23 mouse cellular contexts compared by ENCODE assay signal in the genomic region with DNA sequence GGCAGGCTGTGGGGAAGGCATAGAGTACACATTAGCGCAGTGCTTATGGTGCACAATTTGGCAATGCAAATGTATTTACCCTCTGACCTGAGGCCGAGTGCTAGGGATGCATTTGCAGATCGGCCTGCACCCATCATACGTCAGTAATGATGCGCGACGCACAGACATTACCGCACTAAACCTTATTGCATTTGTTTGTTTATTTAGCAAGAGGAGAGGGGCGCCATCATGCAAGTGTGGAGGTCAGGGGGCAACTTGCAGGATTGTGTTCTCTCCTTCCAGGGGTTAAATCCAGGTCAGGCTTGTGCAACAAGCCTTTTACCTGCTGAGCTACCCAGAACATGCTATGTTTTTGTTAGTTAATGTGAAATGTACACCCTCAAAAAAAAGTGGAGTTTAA.
DNase-seq lines count a peak whose midpoint lies in the region; ATAC-seq and TF ChIP-seq lines count a peak whose summit lies in the region.
"Had no signal": no experiment of that assay in that cellular context is flagged by ENCODE, and none has a peak within 500 bp of the region (broad histone marks: within the 10 kb centered on the region; RNA-seq: fewer than 3 reads in every experiment).

No protein-coding gene starts in this region.

- H3K4me3 ChIP-seq in liver, adult 2 months (ENCODE audit: insufficient read depth, low read depth, low read length), result no peak overlapping the region
- H3K4me3 ChIP-seq in liver, embryonic 11.5 days (ENCODE audit: low read depth, low read length), result no peak overlapping the region
- H3K4me3 ChIP-seq in liver, postnatal 0 days (ENCODE audit: low read depth, low read length), result no peak overlapping the region
- H3K4me3 ChIP-seq in gastrocnemius, adult 2 months, result no peak overlapping the region
- H3K4me3 ChIP-seq: embryonic facial prominence, embryonic 12.5 days; embryonic facial prominence, embryonic 15.5 days; hindbrain, embryonic 10.5 days; hindbrain, embryonic 13.5 days; intestine, embryonic 15.5 days had no signal

- intact Hi-C loops in gastrocnemius, adult 2 months (cut with DNase I), result no loop called here

- H3K4me2 ChIP-seq in liver, embryonic 11.5 days, result no peak overlapping the region
- H3K4me2 ChIP-seq in liver, postnatal 0 days (ENCODE audit: low read depth, low read length), result no peak overlapping the region
- H3K4me2 ChIP-seq: embryonic facial prominence, embryonic 12.5 days; embryonic facial prominence, embryonic 15.5 days; heart, embryonic 11.5 days; hindbrain, embryonic 13.5 days; intestine, embryonic 15.5 days had no signal

- no peaks in the 10 kb centered on the region for H3K4me1 ChIP-seq in liver, adult 2 months (ENCODE audit: control insufficient read depth, insufficient read depth, low read length)
- peaks cover 10% of the 10 kb centered on the region for H3K4me1 ChIP-seq in liver, embryonic 11.5 days (replicated peaks; ENCODE audit: control insufficient read depth, insufficient read depth, low read length)
- peaks cover 5% of the 10 kb centered on the region; the same call in 1 of the 2 replicates for H3K4me1 ChIP-seq in liver, postnatal 0 days (ENCODE audit: insufficient read depth)
- H3K4me1 ChIP-seq: intestine, embryonic 15.5 days had no signal

- ATAC-seq in liver, embryonic 11.5 days (replicated peaks; ENCODE audit: low FRiP score), result no peak
- peak; percentile 75 for ATAC-seq in liver, postnatal 0 days
- ATAC-seq: CD4-positive, CD25-positive, alpha-beta regulatory T cell, adult 4 months; forebrain, embryonic 14.5 days; forebrain, postnatal 0 days; hindbrain, embryonic 16.5 days; intestine, embryonic 15.5 days had no signal

- no peaks in the 10 kb centered on the region for H3K27me3 ChIP-seq in liver, adult 2 months (ENCODE audit: control insufficient read depth, insufficient read depth, low read length)
- H3K27me3 ChIP-seq in liver, embryonic 11.5 days (replicated peaks; ENCODE audit: control insufficient read depth, insufficient read depth, low read length), result no peaks in the 10 kb centered on the region
- no peaks in the 10 kb centered on the region for H3K27me3 ChIP-seq in liver, postnatal 0 days (ENCODE audit: insufficient read depth, low read length)
- H3K27me3 ChIP-seq: embryonic facial prominence, embryonic 12.5 days; embryonic facial prominence, embryonic 15.5 days; hindbrain, embryonic 13.5 days; intestine, embryonic 15.5 days had no signal

- 54% methylated on average over 9 of the region's 9 CpGs for WGBS in liver, adult 2 months
- 75% methylated on average over 9 of the region's 9 CpGs for WGBS in liver, embryonic 11.5 days
- 70% methylated on average over 9 of the region's 9 CpGs for WGBS in liver, postnatal 0 days (ENCODE audit: insufficient replicate concordance)

- peak; percentile 15 for DNase-seq in liver, adult 2 months (ENCODE audit: extremely low read depth, low read depth, low spot score)
- DNase-seq in liver, embryonic 11.5 days (ENCODE audit: low spot score), result no peak
- peak; percentile 29 for DNase-seq in embryo, embryonic 9.5 days (ENCODE audit: extremely low spot score)
- DNase-seq in liver, postnatal 0 days, result no peak
- DNase-seq in yolk sac, embryonic 10.5 days (ENCODE audit: low spot score), result peak; percentile 52
- DNase-seq in gastrocnemius, adult 2 months, result no peak
- no peak for DNase-seq in natural killer cell, adult 2 months (ENCODE audit: low spot score in 2 of 2)
- DNase-seq: adrenal gland, adult 2 months; adrenal gland, postnatal 14 days; cerebellum, adult 11-12 months; cerebellum, adult 8-10 months; cerebellum, postnatal 36 days; forebrain, postnatal 0 days; gastrocnemius, postnatal 36 days had no signal

- no peaks in the 10 kb centered on the region for H3K79me2 ChIP-seq in liver, adult 2 months (ENCODE audit: control insufficient read depth, insufficient read depth, low read length)

- TF ChIP-seq POLR2A in liver, adult 2 months (IDR thresholded peaks at IDR 0.05; ENCODE audit: extremely low read depth, insufficient read depth, low read length), result no peak

- no peak overlapping the region for H3K9ac ChIP-seq in liver, adult 2 months (ENCODE audit: low read depth, low read length)
- no peak overlapping the region for H3K9ac ChIP-seq in liver, embryonic 11.5 days (ENCODE audit: low read depth, low read length)
- no peak overlapping the region for H3K9ac ChIP-seq in liver, postnatal 0 days (replicated peaks)
- H3K9ac ChIP-seq: embryonic facial prominence, embryonic 12.5 days; embryonic facial prominence, embryonic 15.5 days; forebrain, postnatal 0 days; hindbrain, embryonic 13.5 days; intestine, embryonic 15.5 days had no signal

- H3K27ac ChIP-seq in liver, adult 2 months (replicated peaks; ENCODE audit: insufficient read depth, low read depth, low read length), result no peak overlapping the region
- no peak overlapping the region for H3K27ac ChIP-seq in liver, embryonic 11.5 days (ENCODE audit: low read depth, low read length)
- no peak overlapping the region for H3K27ac ChIP-seq in liver, postnatal 0 days (ENCODE audit: low read depth)
- H3K27ac ChIP-seq in gastrocnemius, adult 2 months, result no peak overlapping the region
- H3K27ac ChIP-seq: embryonic facial prominence, embryonic 12.5 days; embryonic facial prominence, embryonic 15.5 days; hindbrain, embryonic 10.5 days; hindbrain, embryonic 13.5 days; intestine, embryonic 15.5 days had no signal

- H3K9me3 ChIP-seq in liver, embryonic 11.5 days (ENCODE audit: control insufficient read depth, low read length), result no peaks in the 10 kb centered on the region
- no peaks in the 10 kb centered on the region for H3K9me3 ChIP-seq in liver, postnatal 0 days (ENCODE audit: low read length)
- H3K9me3 ChIP-seq: embryonic facial prominence, embryonic 12.5 days; embryonic facial prominence, embryonic 15.5 days; hindbrain, embryonic 10.5 days; hindbrain, embryonic 13.5 days; intestine, embryonic 15.5 days had no signal

- peaks cover 4% of the 10 kb centered on the region; the same call in 1 of the 2 replicates for H3K36me3 ChIP-seq in liver, adult 2 months (ENCODE audit: control insufficient read depth, insufficient read depth, low read length)
- peaks cover 4% of the 10 kb centered on the region for H3K36me3 ChIP-seq in liver, embryonic 11.5 days (ENCODE audit: control insufficient read depth, insufficient read depth, low read length)
- H3K36me3 ChIP-seq in liver, postnatal 0 days (replicated peaks; ENCODE audit: insufficient read depth, low read length), result peaks cover 16% of the 10 kb centered on the region
- H3K36me3 ChIP-seq: intestine, embryonic 15.5 days had no signal

- TF ChIP-seq EP300 in liver, postnatal 0 days (IDR thresholded peaks at IDR 0.05; ENCODE audit: low read depth), result no peak

- TF ChIP-seq CTCF in liver, adult 2 months (IDR thresholded peaks at IDR 0.05; ENCODE audit: low read depth, low read length), result no peak
- TF ChIP-seq CTCF in liver, postnatal 0 days (IDR thresholded peaks at IDR 0.05; ENCODE audit: low read depth), result no peak
- no peak for TF ChIP-seq CTCF in gastrocnemius, adult 2 months (IDR thresholded peaks at IDR 0.05)

Comparison
In these comparisons a context has a peak if more than half of its experiments do, and no peak if none do; other contexts are left out.
1. DNase-seq: peak in liver, adult 2 months (single experiment), embryo, embryonic 9.5 days (single experiment) and yolk sac, embryonic 10.5 days (single experiment); none in liver, embryonic 11.5 days (single experiment), liver, postnatal 0 days (single experiment), gastrocnemius, adult 2 months (single experiment) and natural killer cell, adult 2 months (0 of 2).